Mouse (Mus musculus): ENCODE data around the gene Tmem270. TPM values are rescaled to one million over a fixed set of nuclear protein-coding genes. Genes with fewer than 3 reads are reported as not detected.

The Tmem270 gene
- polyA plus RNA-seq, 1 experiment = 0.04 TPM

DNA sequence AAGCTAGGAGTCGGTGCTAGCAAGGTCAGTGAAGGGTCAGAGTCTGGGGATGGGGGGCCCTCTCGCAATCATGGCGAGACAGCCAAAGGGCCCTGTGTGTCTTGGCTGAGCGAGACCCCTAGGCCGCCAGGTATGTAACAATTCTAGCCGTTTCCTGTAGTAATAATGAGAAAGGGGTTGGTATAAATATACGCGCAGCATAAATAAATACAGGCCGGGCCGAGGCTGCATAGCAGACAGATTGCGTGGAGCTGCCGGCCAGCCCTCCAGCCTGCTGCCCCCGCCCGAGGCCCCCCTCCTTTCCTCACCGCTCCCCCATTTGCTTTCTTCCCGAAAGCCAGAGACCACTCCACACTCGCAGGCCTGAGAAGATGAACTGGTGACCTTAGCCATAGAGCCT lies 8.9 kb downstream of the Tmem270 start:
- Histone ChIP-seq H3K9me3 (ENCODE audit: control insufficient read depth, low read length) (peaks cover 6% of the 10 kb centered on the region), H3K4me3 (replicated peaks) (no peak overlapping the region), H3K36me3 (ENCODE audit: control insufficient read depth) (no peaks in the 10 kb centered on the region), H3K27me3 (ENCODE audit: control insufficient read depth) (peaks cover 3% of the 10 kb centered on the region), H3K4me1 (ENCODE audit: control insufficient read depth) (no peaks in the 10 kb centered on the region)
- no peak for TF ChIP-seq TAL1 (IDR thresholded peaks at IDR 0.05; ENCODE audit: low read length)
- no peak for TF ChIP-seq GATA1 (IDR thresholded peaks at IDR 0.05; ENCODE audit: low read length)

DNA sequence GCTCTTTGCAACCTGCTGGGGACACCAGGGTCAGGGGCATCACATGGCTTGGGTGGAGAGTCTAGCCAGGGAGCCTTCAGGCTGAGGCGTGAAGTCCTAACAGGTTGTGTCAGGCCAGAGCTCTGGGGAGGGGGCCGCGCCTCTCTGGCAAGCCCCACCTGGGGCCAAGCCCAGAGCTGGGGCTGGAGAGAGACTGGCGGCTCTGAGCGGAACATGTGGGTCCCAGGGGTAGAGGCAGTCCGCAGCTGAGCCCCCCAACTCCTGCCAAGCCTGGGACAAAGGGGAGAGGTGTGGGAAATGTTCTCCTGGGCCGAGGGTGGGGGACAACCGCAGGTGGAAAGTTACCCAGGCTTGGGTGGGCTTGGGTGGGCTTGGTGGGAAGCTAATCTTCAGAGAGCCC lies 9.6 kb downstream of the Tmem270 start:
- Histone ChIP-seq H3K9me3 (ENCODE audit: control insufficient read depth, low read length) (peaks cover 6% of the 10 kb centered on the region), H3K27me3 (ENCODE audit: control insufficient read depth) (no peaks in the 10 kb centered on the region), H3K4me3 (replicated peaks) (no peak overlapping the region), H3K36me3 (ENCODE audit: control insufficient read depth) (no peaks in the 10 kb centered on the region), H3K4me1 (ENCODE audit: control insufficient read depth) (no peaks in the 10 kb centered on the region)
- TF ChIP-seq TAL1 (IDR thresholded peaks at IDR 0.05; ENCODE audit: low read length) (no peak), GATA1 (IDR thresholded peaks at IDR 0.05; ENCODE audit: low read length) (no peak)

DNA sequence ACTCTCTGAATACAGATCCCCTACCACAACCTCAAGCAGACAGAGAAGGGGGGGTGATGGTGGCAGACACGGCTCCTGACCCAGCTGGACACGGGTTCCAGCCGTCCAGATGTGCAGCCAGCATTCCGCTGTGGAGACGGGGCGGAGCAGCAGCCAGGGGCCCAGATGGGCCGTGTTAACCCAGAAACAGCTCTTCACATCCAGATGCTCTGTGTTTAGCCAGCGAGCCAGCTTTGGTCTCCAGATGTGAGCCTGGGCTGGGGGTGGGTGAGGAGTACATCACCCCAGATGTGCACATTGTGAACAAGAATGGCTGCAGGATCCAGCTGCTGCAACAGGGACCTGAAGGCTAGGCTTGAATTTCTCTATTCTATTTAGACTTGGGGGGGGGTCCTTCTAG lies 11.2 kb downstream of the Tmem270 start:
- Histone ChIP-seq H3K4me1 (ENCODE audit: control insufficient read depth) (no peaks in the 10 kb centered on the region), H3K27me3 (ENCODE audit: control insufficient read depth) (no peaks in the 10 kb centered on the region), H3K4me3 (replicated peaks) (no peak overlapping the region), H3K36me3 (ENCODE audit: control insufficient read depth) (no peaks in the 10 kb centered on the region), H3K9me3 (ENCODE audit: control insufficient read depth, low read length) (peaks cover 6% of the 10 kb centered on the region)
- no peak for TF ChIP-seq TAL1 (IDR thresholded peaks at IDR 0.05; ENCODE audit: low read length)
- no peak for TF ChIP-seq GATA1 (IDR thresholded peaks at IDR 0.05; ENCODE audit: low read length)

DNA sequence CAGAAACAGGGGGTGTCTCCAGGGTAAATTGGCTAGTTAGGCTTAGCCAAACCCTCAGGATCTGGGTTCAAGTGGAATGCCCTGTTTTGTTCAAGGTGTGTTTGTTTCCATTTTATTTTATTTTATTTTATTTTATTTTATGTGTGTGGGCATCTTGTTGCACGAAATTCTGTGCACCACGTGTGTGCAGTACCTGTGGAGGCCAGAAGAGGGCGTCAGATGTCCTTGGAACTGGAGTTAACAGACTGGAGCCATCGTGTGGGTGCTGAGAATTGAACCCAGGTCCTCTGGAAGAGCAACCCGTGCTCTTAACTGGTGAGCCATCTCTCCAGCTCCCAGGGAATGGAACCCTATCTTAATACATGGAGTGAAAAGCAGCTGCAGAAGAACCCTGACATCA lies 13.8 kb downstream of the Tmem270 start:
- no peak overlapping the region for H3K4me3 ChIP-seq (replicated peaks)
- peaks cover under 1% of the 10 kb centered on the region; the same call in 1 of the 2 replicates for H3K27me3 ChIP-seq (ENCODE audit: control insufficient read depth)
- H3K36me3 ChIP-seq (ENCODE audit: control insufficient read depth) = no peaks in the 10 kb centered on the region
- no peak for TF ChIP-seq GATA1 (IDR thresholded peaks at IDR 0.05; ENCODE audit: low read length)
- TF ChIP-seq TAL1 (IDR thresholded peaks at IDR 0.05; ENCODE audit: low read length) = no peak
- no peaks in the 10 kb centered on the region for H3K4me1 ChIP-seq (ENCODE audit: control insufficient read depth)
- peaks cover 6% of the 10 kb centered on the region for H3K9me3 ChIP-seq (ENCODE audit: control insufficient read depth, low read length)

DNA sequence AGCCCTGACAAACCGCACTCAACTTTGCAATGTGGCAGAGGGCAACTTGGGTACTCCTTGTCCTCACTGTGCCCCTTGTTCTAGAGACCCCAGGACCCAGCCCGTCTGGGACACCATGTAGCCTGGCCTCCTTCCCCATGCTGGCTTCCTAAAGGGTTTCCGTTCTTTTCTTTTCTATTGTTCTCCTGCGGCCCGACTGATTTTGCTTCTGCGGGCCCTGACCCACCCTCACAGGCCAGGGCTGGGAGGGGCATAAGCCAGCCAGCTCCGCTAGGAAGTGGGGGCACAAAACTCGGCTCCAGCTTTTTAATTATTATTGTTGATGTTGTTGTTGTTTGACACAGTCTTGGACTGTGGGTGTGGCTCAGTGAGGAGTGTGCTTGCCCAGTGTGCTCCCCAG lies 15.0 kb downstream of the Tmem270 start:
- no peaks in the 10 kb centered on the region for H3K4me1 ChIP-seq (ENCODE audit: control insufficient read depth)
- H3K9me3 ChIP-seq (ENCODE audit: control insufficient read depth, low read length) = peaks cover 6% of the 10 kb centered on the region
- H3K36me3 ChIP-seq (ENCODE audit: control insufficient read depth) = no peaks in the 10 kb centered on the region
- H3K27me3 ChIP-seq (ENCODE audit: control insufficient read depth) = peaks cover 4% of the 10 kb centered on the region; the same call in 1 of the 2 replicates
- TF ChIP-seq TAL1 (IDR thresholded peaks at IDR 0.05; ENCODE audit: low read length) (no peak), GATA1 (IDR thresholded peaks at IDR 0.05; ENCODE audit: low read length) (no peak)
- H3K4me3 ChIP-seq (replicated peaks) = no peak overlapping the region

DNA sequence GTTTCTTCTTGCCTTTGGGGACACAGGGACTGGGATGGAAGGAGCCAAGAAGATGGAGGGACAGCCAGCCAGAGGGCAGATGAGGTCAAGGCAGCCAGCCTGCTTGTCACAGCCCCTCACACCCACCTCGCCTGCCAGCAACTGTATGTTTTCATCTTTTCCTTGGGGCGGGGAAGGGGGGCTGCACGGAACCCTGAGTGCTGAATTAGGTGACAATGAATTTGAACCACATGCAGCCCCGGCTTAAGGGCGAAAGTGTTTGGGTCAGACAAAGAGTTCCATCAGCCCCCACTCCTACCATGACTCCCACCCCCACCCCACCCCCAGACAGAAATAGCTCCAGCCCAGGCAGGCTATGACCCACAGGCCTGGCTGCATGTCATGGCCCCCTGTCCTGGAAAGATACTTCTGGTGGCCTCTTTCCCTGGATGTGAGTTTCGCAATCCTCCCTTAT lies 15.9 kb downstream of the Tmem270 start:
- no peak for TF ChIP-seq GATA1 (IDR thresholded peaks at IDR 0.05; ENCODE audit: low read length)
- no peak for TF ChIP-seq TAL1 (IDR thresholded peaks at IDR 0.05; ENCODE audit: low read length)
- no peaks in the 10 kb centered on the region for H3K36me3 ChIP-seq (ENCODE audit: control insufficient read depth)
- H3K4me1 ChIP-seq (ENCODE audit: control insufficient read depth) = no peaks in the 10 kb centered on the region
- no peak overlapping the region for H3K4me3 ChIP-seq (replicated peaks)
- H3K27me3 ChIP-seq (ENCODE audit: control insufficient read depth) = peaks cover 4% of the 10 kb centered on the region; the same call in 1 of the 2 replicates
- peaks cover 6% of the 10 kb centered on the region for H3K9me3 ChIP-seq (ENCODE audit: control insufficient read depth, low read length)

DNA sequence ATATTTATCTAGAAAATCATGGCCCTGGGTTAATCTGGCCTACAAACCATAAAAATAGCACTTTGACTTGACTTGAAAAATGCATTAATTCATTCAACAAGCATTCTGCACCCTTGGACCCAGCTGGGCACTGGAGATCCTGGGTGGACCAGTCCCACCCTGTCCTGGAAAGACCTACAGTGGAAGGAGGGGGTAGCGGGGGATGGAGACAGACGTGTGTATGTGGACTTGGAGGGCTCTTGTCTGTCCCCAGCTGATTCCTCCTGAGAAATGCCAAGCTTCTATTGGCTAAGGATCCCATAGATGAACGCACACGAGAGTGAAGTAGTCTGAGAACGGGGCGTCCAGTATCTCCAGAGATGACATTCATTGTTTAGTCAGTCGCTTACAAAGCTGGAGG lies 18.0 kb downstream of the Tmem270 start:
- Histone ChIP-seq H3K27me3 (ENCODE audit: control insufficient read depth) (peaks cover 4% of the 10 kb centered on the region; the same call in 1 of the 2 replicates), H3K36me3 (ENCODE audit: control insufficient read depth) (no peaks in the 10 kb centered on the region), H3K4me3 (replicated peaks) (no peak overlapping the region), H3K9me3 (ENCODE audit: control insufficient read depth, low read length) (peaks cover 6% of the 10 kb centered on the region), H3K4me1 (ENCODE audit: control insufficient read depth) (no peaks in the 10 kb centered on the region)
- no peak for TF ChIP-seq GATA1 (IDR thresholded peaks at IDR 0.05; ENCODE audit: low read length)
- no peak for TF ChIP-seq TAL1 (IDR thresholded peaks at IDR 0.05; ENCODE audit: low read length)

DNA sequence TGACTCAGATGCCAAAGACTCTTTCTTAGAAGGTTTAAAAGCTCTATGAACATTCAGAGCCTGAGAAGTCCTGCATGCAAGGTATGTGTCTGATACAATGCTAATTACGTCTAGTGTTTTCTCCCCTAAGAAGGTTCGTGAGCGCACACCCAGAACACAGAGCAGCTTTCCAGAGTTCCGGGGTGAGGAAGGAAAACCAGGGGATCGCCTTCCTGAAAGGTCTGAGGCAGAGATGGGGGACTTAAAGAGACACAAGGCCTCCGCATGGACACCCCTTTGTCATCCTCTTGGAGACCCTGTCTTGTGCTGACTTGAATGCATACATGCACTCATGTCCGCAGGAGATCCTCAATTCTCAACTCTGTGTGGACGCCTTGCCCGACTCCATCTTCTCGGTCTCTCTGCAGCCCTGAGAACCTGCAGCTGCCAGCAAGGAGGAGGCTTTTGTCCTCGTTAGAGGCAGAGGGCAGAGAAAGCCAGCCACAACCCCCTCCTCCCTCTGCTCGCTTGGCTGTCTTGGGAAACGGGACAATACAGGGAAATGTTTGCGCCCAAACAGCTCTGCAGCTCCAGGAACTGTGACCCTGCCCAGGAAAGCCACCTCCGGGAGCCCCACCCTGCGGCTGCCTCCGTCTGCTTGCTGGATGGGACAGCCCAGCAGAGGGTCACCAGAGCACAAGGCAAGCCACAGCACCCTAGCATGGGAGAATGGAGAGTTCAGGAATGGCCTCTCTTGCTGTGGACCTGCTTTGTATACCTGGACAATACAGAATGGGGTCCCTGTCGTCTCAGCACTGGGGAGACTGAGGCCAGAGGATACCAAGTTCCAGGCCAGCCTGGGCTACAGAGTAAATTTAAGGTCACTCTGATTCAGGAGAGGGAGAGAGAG lies 18.8 kb downstream of the Tmem270 start:
- Histone ChIP-seq H3K4me1 (ENCODE audit: control insufficient read depth) (no peaks in the 10 kb centered on the region), H3K27me3 (ENCODE audit: control insufficient read depth) (peaks cover 4% of the 10 kb centered on the region; the same call in 1 of the 2 replicates), H3K9me3 (ENCODE audit: control insufficient read depth, low read length) (peaks cover under 1% of the 10 kb centered on the region), H3K36me3 (ENCODE audit: control insufficient read depth) (no peaks in the 10 kb centered on the region), H3K4me3 (replicated peaks) (no peak overlapping the region)
- TF ChIP-seq TAL1 (IDR thresholded peaks at IDR 0.05; ENCODE audit: low read length) = no peak
- no peak for TF ChIP-seq GATA1 (IDR thresholded peaks at IDR 0.05; ENCODE audit: low read length)

DNA sequence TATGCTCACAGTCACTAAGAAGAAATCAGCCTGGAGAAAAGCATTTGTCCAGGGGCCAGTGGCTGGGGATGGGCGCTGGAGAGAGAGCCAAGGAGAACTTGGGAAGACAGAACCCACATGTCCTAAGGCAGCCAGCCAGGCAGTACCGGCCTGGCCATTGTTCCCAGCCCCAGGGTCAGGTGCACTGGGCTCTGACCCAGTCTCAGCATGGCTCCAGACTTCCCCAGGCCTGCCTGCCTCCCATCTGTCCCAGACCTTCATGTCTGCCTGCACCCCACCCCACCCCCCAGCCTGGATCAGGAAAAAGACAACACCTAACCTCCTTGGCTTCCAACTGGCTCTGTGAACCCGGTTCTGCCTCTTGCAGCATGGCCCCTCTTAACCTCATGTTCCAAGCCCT lies 23.5 kb downstream of the Tmem270 start:
- Histone ChIP-seq H3K4me1 (ENCODE audit: control insufficient read depth) (no peaks in the 10 kb centered on the region), H3K9me3 (ENCODE audit: control insufficient read depth, low read length) (no peaks in the 10 kb centered on the region), H3K27me3 (ENCODE audit: control insufficient read depth) (peaks cover 4% of the 10 kb centered on the region; the same call in 1 of the 2 replicates), H3K4me3 (replicated peaks) (no peak overlapping the region), H3K36me3 (ENCODE audit: control insufficient read depth) (no peaks in the 10 kb centered on the region)
- TF ChIP-seq GATA1 (IDR thresholded peaks at IDR 0.05; ENCODE audit: low read length) (no peak), TAL1 (IDR thresholded peaks at IDR 0.05; ENCODE audit: low read length) (no peak)

Data from erythroblast, embryonic 14.5 days (primary cell).